Mouse (Mus musculus) activated CD4-positive, CD25-positive, alpha-beta regulatory T cell, adult 4 months (primary cell): ENCODE results near the gene Sapcd1. TPM values are rescaled to one million over a fixed set of nuclear protein-coding genes. Genes with fewer than 3 reads are reported as not detected.

Experiments
- ATAC-seq: one replicate; pipeline ENCODE4 v1.8.0; 2017
- polyA plus RNA-seq, 2 experiments: library from polyadenylated mRNA; unstranded; fragments of 100-300 nt; shearing (Covaris generic); gene quantifications; one replicate each; pipeline ENCODE4 v1.2.1; 2017

Gene Sapcd1
- 1 to 10 TPM; 1.8 to 2.1 TPM for polyA plus RNA-seq

DNA sequence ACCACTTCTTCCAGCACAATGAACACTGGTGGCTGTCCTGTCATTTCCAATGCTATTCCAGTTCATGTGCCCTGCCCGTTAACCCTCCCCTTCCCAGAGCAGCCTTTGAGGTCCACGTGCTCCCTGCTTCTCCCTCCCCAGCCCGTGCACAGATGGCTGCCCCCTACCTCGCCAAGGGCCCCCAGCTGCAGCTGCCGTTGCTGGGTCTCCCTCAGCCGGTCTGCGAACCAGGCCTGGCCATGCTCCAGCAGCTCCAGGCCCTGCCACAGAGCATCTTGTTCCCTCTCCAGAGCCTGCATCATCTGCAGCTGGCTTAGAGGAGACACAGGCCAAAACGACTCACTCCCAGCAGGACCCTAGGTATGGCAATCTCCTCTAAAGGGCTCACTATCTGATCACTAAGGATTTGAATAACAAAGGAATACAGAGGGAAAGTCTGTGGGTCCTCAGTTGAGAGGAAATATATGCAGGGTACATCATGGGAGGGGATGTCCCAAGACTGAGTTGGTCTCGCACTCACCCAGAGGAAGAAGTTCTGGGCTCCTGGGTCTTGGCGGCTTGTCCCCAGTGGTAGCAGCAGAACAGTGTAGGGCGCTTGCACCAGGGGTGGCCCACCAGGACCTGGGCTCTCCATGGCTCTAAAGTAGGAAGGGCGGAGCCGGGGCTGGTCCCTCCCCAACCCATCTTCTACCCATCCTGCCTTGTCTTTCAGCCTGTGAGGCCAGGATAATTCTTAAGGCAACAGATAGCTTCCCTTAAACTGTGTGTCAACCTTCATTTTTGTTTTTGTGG is at the start of gene Sapcd1:
Gene Sapcd1, minus strand, starts transcription at position 740 of the 792 bp plus-strand sequence.
- no peak for ATAC-seq

DNA sequence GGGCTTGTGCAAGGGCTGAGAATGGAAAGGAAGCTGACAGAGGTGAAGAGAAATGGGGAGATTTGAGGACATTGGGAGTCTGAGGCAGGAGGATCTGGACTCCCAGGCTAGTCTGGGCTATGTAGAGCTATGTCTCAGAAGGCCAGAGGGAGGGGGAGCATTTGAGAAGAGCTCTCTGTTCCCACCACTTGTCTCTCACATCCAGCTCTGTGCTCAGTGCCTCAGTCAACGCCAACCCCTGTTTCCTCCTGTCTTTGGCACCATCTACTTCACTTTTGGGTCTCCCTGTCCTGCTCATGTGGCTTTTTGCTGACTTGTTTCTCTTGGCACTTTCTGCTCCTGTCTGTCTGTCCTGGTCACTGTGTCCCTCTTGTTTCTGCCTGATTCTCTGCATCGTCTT is 49.5 kb upstream of the Sapcd1 start:
- no peak for ATAC-seq

DNA sequence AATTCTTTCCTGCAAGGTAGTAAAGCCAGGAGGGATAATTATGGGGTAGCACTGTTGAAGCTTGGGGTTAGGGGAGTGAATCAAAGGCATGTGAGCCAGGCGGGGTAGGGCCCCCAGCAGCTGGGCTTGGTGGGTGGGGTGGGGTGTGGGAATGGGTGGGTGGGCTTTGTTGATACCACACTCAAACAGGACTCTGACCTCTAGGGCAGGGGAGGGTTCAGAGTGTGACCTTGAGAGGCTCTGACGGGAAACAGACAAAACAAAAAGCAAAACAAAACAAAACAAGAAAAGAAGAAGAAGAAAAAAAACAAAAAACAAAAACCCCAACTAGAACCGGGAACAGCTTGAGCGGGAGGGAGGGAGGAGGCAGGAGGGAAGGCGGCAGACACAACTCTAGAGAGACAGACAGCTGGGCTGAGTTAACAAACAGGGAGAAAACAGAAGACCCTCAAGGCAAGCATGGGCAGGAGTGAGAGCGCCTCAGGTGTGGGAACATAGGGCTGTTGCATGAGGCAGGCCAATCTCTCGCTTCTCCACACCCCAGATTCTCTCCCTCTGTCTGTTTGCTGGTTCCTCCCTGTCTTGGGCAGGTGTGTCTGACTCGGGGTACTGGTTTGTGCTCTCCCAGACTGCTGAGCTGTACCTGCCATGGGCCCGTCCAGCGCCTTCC is 48.8 kb upstream of the Sapcd1 start, which contains the start of gene Ly6g6e:
Gene Ly6g6e, plus strand, starts transcription at position 396 of the 670 bp plus-strand sequence.
- no peak for ATAC-seq

DNA sequence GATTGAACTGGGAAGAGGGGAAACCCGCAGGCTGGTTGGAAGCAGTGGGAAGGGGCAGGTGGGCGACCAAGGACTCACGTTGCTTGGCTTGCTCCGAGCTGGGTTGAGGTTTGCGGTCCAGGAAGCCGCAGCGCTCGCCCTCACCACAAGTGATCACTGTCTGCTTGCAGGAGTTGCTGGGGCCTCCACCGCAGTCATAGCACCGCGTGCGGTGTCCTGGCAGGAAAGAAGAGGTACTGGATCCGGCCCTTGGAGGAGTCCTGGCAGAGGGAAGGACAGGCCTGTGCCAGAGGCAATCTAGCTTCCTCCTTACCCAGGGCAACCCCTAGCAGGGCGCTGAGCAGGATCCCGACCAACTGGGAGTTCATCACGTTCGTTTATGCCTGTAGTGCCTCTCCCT is 46.3 kb upstream of the Sapcd1 start:
- no peak for ATAC-seq

GRCm38 (mm10) chr17:35071454-35071853 is 43.6 kb upstream of the Sapcd1 start:
- no peak for ATAC-seq

DNA sequence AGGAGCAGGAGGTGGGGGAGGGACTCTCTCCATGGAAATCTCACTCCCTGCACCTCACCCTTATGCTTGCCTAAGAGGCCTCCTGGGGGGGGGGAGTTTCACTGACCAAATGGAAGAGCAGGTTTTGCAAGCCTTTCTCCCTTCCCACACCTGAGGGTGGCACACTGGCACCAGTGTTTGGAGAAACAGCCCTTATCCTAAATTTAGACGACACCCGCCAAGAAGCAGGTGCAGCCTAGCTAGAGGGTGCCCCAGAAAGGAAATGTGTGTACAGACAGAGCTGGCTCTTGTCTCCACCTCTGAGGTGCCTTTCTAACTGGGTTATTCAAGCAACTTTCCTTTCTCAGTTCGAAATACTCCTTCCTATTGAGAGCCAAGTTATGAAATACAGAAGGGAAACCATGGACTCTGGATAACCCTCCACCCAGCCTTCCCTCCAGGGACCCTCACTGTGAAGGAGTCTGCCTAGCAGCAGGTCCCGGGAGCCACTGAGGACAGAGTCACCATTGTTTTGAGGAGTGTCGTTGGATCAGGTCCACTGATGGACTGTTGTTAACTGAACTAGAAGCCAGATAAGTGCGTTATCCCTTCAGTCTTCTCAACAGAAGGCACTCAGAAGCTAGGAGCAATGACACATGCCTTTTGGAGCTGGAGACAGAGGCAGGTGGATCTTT is 42.9 kb upstream of the Sapcd1 start:
- ATAC-seq, result no peak

DNA sequence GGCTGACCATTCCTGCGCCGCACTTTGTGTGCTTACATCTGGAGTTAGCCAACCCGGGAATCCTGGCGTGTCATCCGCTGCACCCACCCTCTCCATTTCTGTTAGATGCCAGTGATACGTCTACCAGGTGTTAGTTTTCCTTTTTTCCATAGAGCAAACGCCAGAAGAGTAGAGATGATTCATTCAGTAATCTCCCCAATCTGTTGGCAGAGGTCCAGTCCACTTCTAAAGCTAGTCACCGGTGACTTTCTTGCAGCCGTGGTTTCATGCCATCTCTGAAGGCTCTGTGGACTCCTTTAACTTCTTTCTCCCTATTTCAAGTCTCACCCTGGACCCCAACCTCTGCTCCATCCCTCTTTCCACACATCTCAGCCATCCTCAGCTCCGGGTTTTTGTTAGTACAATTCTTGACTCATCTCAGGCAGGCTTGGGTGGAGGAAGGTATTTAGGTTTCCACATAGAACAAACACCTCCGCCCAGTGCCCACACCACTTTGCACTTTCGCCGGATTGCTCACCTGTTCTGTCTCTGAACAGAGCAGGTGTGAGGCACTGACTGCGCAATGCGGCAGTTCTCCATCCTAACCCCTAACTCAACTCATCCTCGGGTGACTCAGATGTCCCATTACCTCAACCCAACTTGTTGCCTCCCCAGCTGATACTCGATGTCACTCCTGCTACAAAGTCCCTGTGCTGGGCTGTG is 40.5 kb upstream of the Sapcd1 start:
- ATAC-seq, result no peak

DNA sequence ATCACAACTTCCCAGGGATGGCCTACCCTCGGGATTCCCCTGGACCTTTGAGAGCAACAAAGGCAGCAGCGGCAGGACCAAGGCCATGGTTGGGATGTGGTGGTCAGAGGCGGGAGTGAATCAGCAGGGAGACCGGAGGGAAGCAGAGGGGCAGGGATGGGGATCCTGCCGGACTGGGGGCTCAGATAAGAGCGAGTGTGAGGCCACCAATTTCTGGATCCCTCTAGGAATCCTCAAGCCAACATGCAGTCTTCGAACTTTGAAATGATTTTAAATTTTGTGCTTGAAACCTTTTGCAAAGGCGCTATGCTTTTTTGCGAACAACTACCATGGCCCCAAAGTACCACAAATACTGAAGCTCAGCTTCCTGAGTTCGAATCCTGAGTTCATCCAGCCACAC is 38.3 kb upstream of the Sapcd1 start, which contains the start of gene Mpig6b:
Gene Mpig6b, minus strand, starts transcription at position 101 of the 400 bp plus-strand sequence.
- no peak for ATAC-seq

GRCm38 (mm10) chr17:35064951-35065947 is 37.4 kb upstream of the Sapcd1 start, which contains the start of gene Ly6g6c:
TSS of gene Ly6g6c (plus strand) at chr17:35065388.
- peak; percentile 23 for ATAC-seq

GRCm38 (mm10) chr17:35064378-35064877 is 36.6 kb upstream of the Sapcd1 start:
- ATAC-seq, result no peak

- no peak for ATAC-seq
Measured at GRCm38 (mm10) chr17:35063466-35063865, 35.6 kb upstream of the Sapcd1 start.

DNA sequence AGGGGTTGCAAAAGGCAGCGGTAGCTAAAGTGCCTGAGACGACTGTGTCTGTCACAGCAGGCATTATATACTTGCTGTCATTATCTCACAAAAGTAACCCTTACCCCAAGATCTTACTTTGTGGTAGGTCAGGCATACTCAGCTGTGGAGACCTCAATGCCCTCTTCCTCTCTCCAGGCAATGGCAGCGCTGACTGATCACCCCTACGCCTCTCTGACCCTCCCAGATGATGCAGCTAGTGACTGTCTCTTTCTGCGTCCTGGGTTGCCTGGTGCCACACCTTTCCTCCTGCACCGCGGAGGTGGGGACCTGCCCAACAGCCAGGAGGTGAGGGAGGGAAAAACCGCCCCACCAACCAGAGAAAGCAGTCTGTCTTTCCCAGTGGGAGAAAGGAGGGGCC is 33.5 kb upstream of the Sapcd1 start:
- no peak for ATAC-seq

- no peak for ATAC-seq
Measured at GRCm38 (mm10) chr17:35060737-35061297, 33.0 kb upstream of the Sapcd1 start.

GRCm38 (mm10) chr17:35060071-35060470 is 32.3 kb upstream of the Sapcd1 start:
- no peak for ATAC-seq

- peak; percentile 80 for ATAC-seq
Measured at GRCm38 (mm10) chr17:35058911-35059892, 31.4 kb upstream of the Sapcd1 start, which contains the start of gene Ddah2. TSS of gene Ddah2 (plus strand) at chr17:35059035.

DNA sequence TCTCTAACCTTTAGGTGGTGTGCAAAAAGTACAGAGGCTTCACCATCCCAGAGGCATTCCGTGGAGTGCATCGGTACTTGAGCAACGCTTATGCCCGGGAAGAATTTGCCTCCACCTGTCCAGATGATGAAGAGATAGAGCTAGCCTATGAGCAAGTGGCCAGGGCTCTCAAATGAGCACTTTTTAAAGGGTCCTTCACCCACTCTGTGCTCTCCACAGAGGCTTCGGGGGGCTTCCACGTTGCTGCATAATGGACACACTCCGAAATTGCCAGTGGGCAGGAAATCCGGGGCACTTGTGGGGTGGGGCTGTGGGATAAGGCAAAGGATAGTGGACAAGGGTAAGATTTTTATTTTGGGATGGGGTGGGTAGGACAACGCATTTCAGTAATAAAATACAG is 30.5 kb upstream of the Sapcd1 start:
- no peak for ATAC-seq

- no peak for ATAC-seq
Measured at GRCm38 (mm10) chr17:35057090-35057489, 29.3 kb upstream of the Sapcd1 start.

GRCm38 (mm10) chr17:35055691-35056495 is 28.1 kb upstream of the Sapcd1 start:
- no peak for ATAC-seq
